Mouse (Mus musculus) layer of hippocampus, adult 9-11 months (tissue): ENCODE results near the gene Ndc1.
"Not testable (repeated sequence)": the region's sequence is repeated elsewhere in the genome, so short reads cannot be mapped to it uniquely, and the experiment has no call there.

ENCODE experiments used
- DNase-seq: peaks from one replicate; pipeline ENCODE4 v3.0.0; 2022

Gene Ndc1

DNA sequence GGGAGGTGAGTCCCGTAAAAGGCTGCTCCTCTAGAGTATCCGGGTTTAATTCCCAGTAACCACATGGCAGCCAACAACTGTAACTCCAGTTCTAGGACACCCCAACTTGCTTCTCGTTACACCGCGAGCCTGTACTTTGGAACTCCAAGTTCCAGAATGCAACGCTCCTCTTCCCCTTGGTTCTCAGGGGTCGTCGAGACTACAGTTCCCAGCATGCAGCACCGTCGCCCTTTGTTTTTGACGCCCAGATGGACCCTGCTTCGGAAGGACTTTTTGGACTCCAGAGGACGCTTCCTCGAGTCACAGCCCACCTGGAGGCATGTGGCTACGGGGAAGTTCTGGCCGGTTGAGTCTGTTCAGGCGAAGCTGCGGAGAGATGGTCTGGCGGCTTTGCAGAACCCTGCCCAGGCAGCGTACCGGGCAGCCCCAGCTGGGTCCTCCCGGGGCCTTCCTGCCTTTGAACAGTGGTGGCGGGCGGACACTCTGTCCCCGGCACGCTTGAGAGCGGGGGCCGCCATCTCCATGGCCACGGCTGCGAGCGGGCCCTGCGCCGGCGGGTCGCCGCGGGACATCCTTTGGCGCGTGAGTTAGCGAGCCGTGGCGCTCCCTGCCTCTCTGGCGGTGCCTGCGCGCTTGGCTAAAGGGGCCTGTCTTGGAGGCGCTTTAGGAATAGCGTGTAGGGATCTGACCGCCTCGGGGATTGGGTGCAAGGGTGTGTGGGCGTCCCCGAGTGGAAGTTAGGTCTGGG, at the start of gene Ndc1:
Ndc1 (plus strand) TSS at position 218 of the 748 bp plus-strand sequence.
- DNase-seq = peak; percentile 88

DNA sequence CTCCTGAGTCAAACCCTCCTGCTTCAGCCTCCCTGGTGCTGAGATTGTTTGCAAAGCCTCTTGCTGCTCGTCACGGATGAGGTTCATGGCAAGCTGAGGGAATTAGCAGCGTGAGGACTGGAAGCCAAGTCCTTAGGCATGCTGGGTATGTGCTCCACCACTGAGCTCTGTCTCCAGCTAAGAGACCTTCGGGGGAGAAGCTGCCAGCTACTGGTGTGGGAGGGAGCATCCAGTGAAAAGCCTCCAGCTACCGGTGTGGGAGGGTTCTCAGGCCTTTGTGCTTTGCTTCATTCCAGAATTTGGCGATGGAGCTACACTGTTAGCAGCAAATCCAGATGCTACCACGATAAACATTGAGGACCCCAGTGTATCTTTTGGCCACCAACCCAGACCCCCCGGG, 48.9 kb upstream of the Ndc1 start:
- DNase-seq = no peak

DNA sequence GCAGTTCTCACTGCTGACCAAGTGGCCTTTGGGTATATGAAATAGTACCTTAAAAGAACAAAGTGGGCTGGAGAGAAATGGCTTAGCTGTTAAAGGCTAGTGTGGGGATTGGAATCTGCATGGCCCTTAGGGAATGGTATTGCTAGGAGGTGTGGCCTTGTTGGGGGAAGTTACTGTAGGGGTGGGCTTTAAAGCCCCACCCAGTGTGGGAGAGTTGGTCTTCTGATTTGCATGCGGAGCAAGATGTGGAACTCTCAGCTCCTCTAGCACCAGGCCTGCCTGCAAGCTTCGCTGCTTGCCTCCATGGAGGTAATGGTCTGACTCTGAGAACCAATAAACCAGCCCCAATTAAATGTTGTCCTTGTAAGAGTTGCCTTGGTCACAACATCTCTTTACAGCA, 46.5 kb upstream of the Ndc1 start:
- no peak for DNase-seq

DNA sequence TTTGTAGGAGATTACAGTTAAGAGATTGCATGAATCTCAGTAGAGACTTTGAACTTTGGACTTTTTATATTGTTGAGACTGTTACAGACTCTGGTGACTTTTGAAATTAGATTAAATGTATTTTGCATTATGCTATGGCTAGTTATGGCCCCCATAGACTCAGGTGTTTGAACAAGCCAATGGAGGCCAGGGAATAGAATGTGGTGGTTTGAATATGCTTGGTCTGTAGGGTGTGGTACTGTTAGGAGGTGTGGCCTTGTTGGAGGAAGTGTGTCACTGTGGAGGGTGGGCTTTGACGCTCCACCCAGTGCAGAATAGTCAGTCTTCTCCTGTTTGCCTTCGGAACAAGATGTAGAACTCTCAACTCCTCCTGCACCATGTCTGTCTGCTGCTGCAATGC, 44.5 kb upstream of the Ndc1 start:
- no peak for DNase-seq

DNA sequence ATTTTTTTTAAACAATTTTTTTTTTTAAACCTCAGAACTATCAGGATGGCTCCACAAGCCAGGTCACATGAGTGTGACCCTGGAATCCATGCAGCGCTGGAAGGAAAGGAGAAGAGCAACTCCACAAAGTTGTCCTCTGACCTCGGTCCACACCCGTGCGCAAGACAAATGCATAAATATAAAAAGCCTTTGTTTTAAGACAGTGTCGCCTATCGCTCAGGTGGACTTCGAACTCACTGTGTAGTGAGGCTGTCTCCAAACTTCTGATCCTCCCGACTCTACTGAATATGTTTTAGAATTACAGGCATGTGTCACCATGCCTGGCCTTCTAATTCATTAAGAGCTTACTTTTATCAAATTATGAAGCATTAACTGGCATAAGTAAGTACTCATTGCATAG, 39.1 kb upstream of the Ndc1 start:
- DNase-seq = no peak

DNA sequence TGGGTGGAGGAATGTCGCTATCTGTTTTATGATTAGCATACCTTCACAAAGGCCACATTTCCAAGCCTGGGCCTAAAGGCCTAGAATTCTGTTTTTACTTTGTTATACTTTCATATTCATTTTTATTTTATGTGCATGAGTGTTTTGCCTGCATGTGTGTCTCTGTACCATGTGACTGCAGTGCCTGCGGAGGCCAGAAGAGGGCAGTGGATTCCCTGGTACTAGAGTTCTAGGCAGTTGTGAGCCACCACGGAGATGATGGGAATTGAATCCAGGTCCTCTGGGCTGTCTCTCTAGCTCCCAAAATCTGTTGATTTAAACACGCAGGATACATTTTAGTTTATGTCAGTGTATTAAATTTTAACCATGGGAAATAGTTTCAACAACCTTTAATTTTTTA, 34.1 kb upstream of the Ndc1 start:
- no peak for DNase-seq

DNA sequence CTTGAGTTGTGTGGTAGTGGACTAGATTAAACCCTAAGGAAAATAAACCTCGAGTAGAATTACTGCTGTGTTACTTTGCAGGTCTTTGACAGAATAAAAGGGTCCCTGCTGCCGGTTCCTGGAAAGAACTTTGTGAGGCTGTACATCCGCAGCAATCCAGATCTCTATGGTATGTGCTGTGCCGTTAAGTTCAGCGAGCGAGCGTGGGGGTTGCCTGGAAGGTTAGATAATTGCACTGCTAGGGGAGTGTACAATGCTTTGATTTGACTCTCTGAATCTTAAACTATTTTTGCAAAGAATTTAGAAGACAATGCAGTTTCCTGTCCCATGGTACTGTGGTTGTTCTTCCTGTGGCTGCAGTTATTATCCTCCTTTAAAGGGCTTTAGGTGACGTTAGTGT, 31.2 kb upstream of the Ndc1 start:
- no peak for DNase-seq

DNA sequence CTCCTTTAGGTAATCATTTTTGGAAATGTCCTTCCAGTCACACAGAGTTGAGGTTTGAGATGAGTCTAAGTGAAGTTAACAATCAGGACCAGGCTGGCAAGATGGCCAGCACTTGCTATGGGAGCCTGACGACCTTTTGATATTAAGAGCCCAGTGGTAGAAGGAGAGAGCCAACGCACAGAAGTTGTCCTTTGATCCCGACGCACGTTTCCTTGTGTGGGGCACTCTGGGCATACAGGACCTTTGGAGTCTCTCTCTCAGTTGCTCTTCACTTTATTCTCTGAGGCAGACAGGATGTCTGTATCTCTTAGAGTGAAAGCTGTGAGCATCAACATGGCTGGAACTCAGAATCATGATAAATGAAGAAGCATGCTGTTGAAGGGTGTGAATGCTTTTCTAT, 30.1 kb upstream of the Ndc1 start:
- DNase-seq = no peak

DNA sequence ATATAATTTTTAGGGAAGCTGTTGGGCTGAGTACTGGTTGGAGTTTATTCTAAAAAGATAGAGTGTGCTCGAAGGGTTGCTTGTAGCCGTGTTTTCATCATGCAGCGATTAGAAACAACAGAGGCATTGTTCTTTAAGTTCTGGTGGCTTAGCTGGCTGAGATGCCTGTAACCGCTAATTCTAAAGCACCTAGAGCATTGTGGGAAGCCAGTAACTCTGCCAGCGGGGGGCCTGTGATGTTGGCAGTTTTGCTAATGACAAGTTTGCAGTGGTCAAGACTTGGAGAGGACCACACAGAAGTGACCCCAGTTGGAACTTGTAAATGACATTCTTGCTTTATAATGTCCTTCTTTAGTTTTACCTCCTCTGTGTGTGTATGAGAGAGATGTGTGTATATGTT, 26.2 kb upstream of the Ndc1 start:
- DNase-seq = no peak

DNA sequence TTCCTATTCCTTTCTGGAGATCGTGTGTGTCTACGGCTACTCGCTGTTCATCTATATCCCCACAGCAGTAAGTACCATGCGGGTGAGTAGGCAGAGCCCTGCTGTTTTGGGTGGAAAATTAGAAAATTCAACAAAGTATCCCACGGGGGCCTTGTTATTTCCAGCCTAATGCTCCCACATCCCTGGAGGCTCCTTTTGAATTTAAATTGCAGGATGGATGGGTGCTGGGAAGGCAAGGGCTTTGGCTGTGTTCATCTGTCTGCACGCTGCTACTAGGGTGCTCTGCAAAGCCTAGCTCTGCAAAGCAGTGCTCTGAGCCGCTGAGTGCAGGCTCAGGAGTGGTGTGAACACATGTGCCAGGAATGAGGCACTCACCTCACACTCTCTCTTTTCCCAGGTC, 23.0 kb upstream of the Ndc1 start:
- DNase-seq = peak; percentile 66

DNA sequence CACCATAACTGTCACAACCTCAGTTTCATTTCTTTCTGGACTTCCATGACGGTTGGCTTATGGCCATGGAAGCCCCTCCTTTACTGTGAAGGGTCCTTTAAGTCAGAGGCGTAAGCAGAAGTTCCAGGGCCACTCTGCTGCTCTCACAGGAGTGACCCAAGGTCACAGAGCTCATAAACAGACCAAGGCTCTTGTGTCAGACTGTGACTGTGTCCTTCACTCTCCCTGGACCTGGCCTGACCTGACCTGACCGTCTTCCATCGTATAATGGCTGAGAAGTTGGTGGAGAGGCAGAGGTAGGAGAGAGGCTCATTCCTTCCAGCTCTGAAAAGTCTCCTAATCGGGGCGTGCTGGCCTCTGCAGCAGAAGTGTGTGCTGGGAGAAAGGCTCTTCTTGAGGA, 20.4 kb upstream of the Ndc1 start:
- DNase-seq = no peak

DNA sequence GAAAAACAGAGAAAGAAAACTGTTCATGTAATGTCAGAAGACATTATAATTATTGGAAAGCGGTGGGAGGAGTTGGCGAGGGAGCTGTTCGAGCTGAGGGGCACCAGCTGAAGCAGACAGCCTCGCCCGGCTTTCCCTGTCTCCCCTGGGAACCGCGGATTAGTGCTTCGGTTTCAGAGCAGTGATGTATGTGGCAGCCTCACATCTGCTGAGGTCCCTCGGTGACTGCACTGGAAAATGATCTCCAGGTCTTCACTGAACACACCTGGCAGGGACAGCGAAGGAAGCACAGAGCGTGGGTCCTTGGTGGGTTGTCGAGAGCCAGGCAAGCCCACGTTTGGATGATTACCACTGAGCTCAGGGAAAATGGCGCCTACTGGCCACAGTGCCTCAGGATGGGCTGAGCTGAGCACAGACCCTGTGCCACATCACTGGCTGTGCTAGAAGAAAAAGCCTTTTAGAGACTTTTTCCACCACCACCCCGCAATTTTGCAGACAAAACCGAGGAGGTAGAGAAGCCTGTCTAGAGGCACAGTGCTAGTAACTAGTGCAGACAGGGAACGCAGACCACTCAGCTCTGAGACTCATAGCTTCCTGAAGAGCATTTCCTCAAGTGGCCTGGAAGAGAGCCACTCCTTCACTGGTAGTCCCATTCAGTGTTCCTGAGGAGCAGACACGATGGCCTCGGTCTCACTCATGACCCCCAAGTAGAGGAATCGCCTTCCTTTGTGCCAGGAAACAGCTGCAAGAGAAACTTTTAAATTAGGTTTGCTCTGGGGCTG, 18.9 kb upstream of the Ndc1 start:
- no peak for DNase-seq

DNA sequence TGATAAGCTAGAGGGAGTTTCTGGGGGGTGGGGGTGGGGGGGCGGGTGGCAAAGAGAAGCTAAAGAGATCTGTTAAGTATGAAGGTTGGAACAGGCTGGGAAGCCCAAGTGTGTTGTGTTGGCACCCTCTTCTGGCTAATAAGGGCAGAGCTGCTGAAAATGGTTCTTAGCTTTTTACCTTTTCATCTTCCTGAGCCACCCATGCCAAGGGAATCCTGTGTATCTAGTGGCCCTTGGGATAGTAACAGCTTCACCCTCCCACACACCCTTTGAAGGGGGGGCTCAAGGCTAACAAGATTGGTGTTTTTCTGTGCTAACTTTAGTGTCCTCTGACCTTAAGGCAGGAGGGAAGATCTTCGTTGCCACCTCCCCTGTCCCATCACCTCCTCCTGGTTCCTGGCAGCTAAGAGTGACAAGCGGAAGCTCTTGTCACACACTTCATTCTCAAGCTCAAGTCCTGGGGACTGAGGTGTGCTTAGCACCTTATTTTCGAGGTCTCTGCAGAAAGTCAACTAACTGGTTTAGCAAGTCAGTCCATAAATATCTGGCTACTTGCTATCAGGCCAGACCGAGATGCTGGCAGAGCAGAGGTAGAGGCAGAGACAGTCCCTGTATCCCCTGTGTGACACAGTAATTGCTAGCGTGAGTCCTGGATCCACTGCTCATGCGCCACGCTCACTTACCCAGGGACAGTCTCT, 18.1 kb upstream of the Ndc1 start:
- DNase-seq = peak; percentile 38

DNA sequence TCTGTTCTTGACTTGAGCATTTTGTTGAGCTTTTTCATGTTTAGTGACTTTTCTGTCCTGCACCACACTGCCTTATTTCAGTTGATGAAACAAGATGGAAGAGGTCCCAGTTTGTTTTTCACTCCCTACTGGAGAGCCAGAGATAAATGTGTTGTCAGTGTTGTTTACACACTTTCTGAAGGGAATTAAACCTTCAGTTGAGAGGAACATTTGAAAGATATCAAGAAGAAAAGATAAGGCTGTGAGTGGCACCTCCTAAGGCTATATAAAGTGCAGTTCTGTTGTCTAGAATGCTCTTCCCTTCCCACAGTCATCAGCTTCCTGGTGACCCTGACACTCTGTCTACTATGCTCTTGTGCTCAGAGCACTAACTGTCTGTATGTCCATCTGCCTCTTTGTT, 16.2 kb upstream of the Ndc1 start:
- DNase-seq = no peak

DNA sequence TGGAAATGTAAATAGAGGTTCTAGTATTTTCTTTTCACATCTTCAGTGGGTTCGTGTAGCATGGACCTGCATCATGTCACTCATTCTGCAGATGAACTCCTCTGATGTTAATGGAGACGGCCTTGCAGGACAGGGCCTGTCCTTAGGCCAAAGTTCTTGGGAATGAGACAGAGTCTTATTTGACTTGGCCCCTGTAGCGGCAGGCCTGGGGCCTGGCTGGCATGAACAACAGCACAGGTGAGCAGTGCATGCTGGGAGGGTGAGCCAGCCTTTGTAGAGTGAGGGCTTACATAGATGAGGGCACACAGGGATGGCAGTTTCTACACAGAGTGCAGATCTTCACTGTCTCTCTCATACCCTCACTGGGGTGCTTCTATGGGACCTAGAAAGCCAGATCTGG, 14.0 kb upstream of the Ndc1 start:
- DNase-seq = no peak

DNA sequence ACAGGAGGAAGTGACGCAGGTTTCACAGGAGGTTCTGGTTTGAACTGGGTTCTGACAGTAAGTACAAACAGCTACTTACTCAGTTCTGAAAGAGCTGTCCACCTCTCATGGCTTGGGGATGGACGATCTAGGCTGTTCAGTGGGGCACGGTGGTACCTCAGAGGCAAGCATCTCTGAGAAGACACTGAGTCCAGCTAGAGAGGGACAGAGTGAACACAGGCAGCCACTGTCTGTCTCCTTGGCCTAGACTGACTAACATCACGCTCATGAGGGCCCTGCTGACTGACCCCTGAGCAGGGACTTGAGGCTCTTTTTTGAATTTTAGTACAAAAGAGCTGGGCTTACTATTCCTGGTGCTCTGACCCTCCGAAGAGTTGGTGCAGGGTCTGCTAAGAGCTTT, 13.5 kb upstream of the Ndc1 start:
- DNase-seq = no peak

DNA sequence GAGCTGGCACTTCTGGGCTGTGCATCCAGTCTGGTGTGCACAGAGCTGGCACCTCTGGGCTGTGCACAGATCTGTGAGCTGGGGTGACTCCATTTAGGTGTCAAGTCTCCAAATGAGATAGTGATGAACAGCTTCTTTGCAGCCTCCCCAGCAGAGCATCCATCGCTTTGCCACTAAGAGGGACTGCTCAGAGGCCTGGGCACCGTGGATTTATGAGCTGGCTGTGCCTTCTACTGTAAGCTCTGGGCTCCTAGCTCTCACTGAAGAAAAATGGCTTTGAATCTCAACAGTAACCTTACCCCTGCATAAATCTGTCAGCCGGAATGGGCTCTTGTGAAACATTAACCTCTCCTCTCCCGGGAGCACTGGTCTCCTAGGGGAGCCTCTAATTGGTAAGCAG, 13.0 kb upstream of the Ndc1 start:
- no peak for DNase-seq

DNA sequence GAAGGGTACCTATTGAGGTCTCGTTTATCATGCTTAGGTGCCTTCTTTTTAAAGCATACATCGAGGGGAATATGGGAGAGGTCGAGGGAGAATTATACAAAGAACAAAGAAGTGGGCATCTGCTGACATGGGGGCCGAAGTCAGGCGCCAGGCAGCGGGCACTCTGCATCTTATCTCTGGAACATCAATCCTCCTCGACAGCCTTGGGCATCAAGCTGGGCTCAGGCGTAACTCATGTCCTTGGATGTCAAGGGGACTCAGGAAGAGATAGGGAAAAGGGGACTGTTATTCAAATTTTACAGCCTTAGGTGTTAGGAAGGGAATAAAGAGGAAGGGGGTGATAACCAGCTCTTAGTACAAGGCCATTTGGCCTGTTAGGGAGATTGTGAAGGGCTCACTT, 10.4 kb upstream of the Ndc1 start:
- not testable (repeated sequence) for DNase-seq

DNA sequence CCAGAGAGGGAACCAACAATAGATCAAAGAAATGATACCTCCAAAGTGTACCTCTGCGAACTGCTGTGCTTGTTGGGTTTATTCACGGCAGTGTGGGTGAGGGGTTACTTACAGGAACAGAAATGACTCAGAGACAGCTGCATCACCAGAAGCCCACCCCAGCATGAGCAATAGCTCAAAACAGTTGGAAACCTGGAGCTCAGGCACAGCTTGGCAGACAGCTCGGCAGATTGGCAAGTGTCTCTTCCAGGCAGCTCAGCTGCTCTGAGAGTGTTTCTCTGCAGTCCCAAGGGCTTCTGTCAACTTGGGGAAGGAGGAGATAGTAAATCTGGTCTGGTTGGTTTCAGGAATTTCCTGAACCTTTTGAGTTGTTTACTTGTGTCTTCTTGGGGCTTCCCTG, 9.1 kb upstream of the Ndc1 start:
- DNase-seq = peak; percentile 66

DNA sequence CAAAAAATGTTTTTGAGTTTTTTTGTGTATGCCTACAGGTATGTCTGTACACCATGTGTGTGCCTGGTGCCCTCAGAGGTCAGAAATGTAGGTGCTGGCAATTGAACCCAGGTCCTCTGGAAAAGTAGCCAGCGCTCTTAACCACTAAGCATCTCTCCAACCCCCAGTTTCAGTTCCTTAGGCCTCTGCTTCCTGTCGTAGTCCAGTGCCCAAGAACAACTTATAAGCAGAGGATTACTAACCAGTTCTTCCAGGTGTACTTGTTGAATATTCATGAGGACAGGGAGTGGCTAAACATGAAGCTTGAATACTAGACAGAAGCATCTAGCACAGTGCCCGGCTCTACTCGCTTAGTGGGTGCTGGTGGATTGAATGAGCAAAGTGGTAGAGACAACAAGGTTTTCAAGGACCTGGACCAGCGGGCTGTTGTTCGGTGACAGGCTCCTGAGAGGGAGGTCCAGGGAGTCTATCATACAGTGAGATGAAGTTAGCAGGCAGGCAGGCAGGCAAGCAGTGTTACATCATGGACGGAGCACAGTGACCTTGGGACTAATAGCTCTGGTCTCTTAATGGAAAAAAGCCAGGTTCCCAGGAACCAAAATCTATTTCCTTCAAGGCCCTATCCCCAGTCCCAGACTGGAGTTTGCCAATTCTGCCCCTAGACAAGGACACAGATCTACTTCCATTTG, 7.0 kb upstream of the Ndc1 start:
- no peak for DNase-seq

DNA sequence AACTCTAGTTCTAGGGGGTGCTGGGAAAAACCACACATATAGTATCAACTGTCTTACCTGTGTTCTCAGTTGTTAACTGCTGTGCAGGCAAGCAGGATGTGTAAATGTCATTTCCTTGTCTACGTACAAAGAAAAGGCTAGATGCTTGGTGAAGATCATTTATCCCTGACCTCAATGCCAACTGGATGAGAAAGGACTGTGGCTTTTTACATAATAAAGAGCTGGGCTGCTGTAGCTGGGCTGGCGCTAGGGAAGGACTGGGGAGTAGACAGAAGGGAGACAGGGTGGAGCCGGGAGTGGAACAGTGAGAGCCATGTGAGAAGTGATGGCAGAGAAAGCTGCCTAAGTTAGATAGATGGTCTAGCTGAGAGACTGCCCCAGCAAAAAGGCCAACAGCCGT, 4.8 kb upstream of the Ndc1 start:
- DNase-seq = no peak

DNA sequence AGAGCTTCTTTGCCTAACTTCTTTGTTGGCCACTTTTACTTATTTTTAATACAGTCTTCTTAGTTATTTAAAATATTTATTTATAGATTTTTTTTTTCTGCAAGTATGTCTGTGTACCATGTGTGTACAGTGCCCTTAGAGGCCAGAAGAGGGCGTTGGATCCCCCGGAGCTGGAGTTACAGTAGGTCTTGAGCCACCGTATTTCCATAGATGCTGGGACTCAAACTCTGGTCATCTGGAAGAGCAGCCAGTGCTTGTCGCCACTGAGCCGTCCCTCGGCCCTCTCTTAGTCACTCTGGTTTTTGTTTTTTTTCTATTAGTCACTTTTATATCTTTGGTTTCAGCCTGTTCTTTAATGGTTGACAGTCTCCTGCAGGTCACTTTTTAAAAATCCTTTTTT, 4.0 kb upstream of the Ndc1 start:
- no peak for DNase-seq

DNA sequence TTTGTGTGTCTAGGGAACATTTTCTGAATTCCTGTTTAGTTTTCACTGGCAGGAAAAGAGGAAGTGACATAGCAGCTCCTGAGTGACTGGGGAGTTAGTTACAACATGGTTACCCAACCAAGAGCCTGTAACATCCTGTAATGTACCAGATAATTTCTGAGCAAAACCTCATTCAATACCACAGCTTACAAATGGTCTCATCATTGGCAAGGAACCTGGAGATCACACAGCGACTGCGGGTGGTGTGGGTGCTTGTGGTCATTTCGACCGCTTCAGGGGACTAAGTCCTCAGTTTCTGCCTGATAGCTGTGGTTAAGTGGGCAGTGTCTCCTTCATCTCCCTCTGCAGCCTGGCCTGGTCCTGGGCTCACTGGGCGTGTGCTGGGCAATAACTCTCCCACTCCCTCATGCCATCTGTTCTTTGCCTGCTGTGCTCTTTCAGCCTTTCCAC, 3.4 kb upstream of the Ndc1 start:
- DNase-seq = no peak
